Mouse (Mus musculus) urinary bladder, postnatal 4 days (tissue): Measurements from ENCODE around the gene Fthl17d.
"Not testable (repeated sequence)": the region's sequence is repeated elsewhere in the genome, so short reads cannot be mapped to it uniquely, and the experiment has no call there.

Experiments
- DNase-seq, 2 experiments: peaks; one replicate each; pipeline ENCODE4 v3.0.0; 2021 to 2022; ENCODE audit warnings: low spot score in 2 of 2

Gene Fthl17d

DNA sequence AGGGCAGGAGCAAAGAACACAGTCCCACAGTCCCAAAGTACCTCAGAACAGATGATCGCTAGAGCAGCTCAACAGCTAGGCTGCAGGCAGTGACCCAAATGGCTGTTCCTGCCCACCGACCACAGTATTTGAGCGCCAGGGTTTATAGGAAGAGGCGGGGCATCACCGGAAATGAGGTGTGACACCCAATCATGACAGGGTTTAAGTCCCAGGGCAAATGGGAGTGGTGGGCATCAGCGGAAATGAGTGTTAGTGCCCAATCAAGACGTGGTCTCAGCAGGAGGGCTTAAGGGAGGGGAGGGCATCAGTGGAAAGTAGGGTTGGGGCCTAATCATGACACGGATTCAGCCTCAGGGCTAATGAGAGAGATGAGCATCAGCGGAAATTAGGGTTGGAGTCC, at the start of gene Fthl17d:
Fthl17d (minus strand) TSS at position 101 of the 400 bp plus-strand sequence.
- not testable (repeated sequence) for DNase-seq

DNA sequence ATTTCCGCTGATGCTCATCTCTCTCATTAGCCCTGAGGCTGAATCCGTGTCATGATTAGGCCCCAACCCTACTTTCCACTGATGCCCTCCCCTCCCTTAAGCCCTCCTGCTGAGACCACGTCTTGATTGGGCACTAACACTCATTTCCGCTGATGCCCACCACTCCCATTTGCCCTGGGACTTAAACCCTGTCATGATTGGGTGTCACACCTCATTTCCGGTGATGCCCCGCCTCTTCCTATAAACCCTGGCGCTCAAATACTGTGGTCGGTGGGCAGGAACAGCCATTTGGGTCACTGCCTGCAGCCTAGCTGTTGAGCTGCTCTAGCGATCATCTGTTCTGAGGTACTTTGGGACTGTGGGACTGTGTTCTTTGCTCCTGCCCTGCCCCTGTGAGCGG, 46.6 kb upstream of the Fthl17d start, which contains the start of gene Fthl17e:
Fthl17e (plus strand) TSS at position 301 of the 400 bp plus-strand sequence.
- not testable (repeated sequence) for DNase-seq

DNA sequence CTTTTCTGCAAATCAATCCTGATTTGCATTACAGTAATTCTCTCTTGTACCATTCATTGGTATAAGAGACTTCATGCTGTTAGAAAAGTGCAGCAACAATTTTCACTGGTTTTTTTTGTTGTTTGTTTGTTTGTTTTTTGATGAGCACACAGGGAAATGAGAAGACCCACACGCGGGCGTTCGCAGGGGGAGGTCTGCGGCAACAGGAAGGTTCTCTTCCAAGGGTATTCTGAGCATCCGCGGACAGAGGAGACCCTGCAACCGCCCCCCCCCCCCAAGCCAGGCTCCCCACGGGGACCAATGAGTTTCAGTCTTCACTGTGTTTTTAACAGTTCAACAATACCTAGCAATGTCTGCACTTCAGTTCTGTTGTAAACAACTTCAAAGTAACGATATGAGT, 32.9 kb upstream of the Fthl17d start:
- DNase-seq: no peak

GRCm38 (mm10) chrX:9016079-9016478, 29.5 kb upstream of the Fthl17d start:
- DNase-seq: no peak

DNA sequence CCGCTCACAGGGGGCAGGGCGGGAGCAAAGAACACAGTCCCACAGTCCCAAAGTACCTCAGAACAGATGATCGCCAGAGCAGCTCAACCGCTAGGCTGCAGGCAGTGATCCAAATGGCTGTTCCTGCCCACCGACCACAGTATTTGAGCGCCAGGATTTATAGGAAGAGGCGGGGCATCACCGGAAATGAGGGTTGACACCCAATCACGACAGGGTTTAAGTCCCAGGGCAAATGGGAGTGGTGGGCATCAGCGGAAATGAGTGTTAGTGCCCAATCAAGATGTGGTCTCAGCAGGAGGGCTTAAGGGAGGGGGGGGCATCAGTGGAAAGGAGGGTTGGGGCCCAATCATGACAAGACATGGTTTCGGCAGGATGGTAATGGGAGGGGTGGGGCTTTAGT, 10.1 kb downstream of the Fthl17d start, which contains the start of gene Fthl17c:
Fthl17c (minus strand) TSS at position 101 of the 400 bp plus-strand sequence.
- not testable (repeated sequence) for DNase-seq

- DNase-seq: not testable (repeated sequence)
Measured at GRCm38 (mm10) chrX:8964618-8965017, 21.9 kb downstream of the Fthl17d start.

GRCm38 (mm10) chrX:8962875-8963274, 23.7 kb downstream of the Fthl17d start, which contains the start of gene Fthl17b:
Fthl17b (minus strand) TSS chrX:8962975.
- DNase-seq: not testable (repeated sequence)

GRCm38 (mm10) chrX:8948130-8948805, 38.3 kb downstream of the Fthl17d start:
- peak; percentile 53 to 85 for DNase-seq

GRCm38 (mm10) chrX:8944041-8944440, 42.5 kb downstream of the Fthl17d start:
- no peak for DNase-seq
